Mouse (Mus musculus) spleen, adult 2 months (tissue): ENCODE measurements around the gene Etaa1. TPM values are rescaled to one million over a fixed set of nuclear protein-coding genes. Genes with fewer than 3 reads are reported as not detected.

Experiments
- DNase-seq, 2 experiments: peaks; one replicate each; pipeline versions ENCODE4 v3.0.0 to v3.0.0-alpha.2; 2012 to 2021; ENCODE audit warnings: low spot score in 2 of 2, low read depth in 1 of 2
- H3K27ac ChIP-seq: fragments of 200-500 bp; 2 replicates; pipeline ENCODE4 v1.5.1; 2012; ENCODE audit warnings: low read length, inconsistent platforms; ENCODE audit not compliant: insufficient read depth
- H3K27me3 ChIP-seq: fragments of 200-500 bp; 2 replicates; pipeline ENCODE4 v1.6.1; 2012; ENCODE audit warnings: mild to moderate bottlenecking, moderate library complexity, low read length, inconsistent platforms; ENCODE audit not compliant: control insufficient read depth, insufficient read depth
- H3K36me3 ChIP-seq: fragments of 200-500 bp; 2 replicates; pipeline ENCODE4 v1.6.1; 2012; ENCODE audit warnings: mild to moderate bottlenecking, low read length, inconsistent platforms; ENCODE audit not compliant: control insufficient read depth, insufficient read depth
- H3K4me1 ChIP-seq: fragments of 200-500 bp; 2 replicates; pipeline ENCODE4 v1.6.1; 2011; ENCODE audit warnings: inconsistent platforms; ENCODE audit not compliant: control insufficient read depth, insufficient read depth, insufficient read length
- H3K4me3 ChIP-seq: fragments of 200-500 bp; 2 replicates; pipeline ENCODE4 v1.5.1; 2011; ENCODE audit warnings: mild to moderate bottlenecking, inconsistent platforms; ENCODE audit not compliant: insufficient read depth, insufficient read length; ENCODE audit errors: extremely low read depth
- CTCF ChIP-seq: fragments of 200-500 bp; IDR thresholded peaks from 2 replicates; pipeline ENCODE4 v1.5.1; 2011; ENCODE audit warnings: mild to moderate bottlenecking, inconsistent platforms; ENCODE audit not compliant: insufficient read depth, insufficient read length, insufficient replicate concordance; ENCODE audit errors: extremely low read depth
- POLR2A ChIP-seq: fragments of 200-500 bp; IDR thresholded peaks from 2 replicates; pipeline ENCODE4 v1.6.1; 2011; ENCODE audit warnings: low read depth, low read length, inconsistent platforms
- WGBS: fragments of 180-500 bp; shearing (Covaris S2); methylation state at CpG from one replicate; pipeline ENCODE4 v1.1.7; 2018; 5-methylcytosine and 5-hydroxymethylcytosine counted together
- polyA plus RNA-seq: library from polyadenylated mRNA; depleted of rRNA; stranded (reverse); fragments of >200 nt; gene quantifications from 2 replicates; pipeline ENCODE4 v1.2.3, GENCODE M21; 2012; rRNA removed

Etaa1 gene
- 0.87 and 1.1 TPM in 2 replicates for polyA plus RNA-seq

DNA sequence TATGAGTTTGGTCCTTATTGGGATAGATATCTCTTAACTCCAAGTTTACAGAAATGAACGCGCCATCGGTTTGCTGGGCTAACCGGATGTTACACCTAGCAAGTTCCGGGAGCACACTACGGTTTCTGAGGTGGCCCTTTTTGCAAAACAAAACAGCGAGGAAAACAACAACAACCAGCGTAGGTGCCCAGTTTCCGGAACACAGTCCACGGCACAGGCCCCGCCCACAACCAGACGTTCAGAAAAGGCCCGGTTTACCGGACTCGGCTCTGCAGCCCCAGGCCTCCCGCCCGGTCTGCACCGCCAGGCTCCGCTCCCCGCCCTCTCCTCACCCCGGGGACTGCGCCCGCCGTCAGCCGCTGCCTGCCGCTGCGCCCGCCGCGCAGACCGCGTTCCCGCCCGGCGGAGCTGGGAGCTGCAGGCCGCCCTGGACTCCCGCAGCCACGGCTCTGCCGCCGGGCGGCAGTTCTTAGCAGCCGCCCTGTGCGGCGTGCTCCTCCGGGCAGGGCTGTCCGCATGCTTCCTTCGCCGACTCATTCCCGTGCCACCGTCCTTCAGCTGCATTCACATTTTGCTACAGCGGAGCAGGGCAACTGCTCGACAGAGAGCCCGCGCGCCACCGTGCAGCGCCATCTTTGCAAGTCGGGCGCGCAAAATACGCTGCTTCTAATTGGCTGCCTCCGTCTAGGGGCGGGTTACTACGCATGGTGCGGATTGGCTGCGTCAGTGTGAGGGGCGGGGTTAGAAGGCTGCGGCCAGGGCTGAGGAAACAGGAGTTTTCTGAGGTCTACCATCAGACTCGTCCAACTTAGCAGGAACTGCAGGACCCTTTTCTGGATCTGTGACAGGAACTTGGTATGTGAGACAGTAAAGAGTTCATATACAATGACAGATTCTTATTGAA lies at the start of gene Etaa1:
TSS of gene Etaa1 (minus strand) at position 645 of the 904 bp plus-strand sequence.
- DNase-seq = peak; percentile 81 to 92
- Histone ChIP-seq H3K4me1 (no peaks in the 10 kb centered on the region), H3K36me3 (peaks cover 3% of the 10 kb centered on the region; the same call in 1 of the 2 replicates), H3K27ac (peak within 1 kb of the TSS; percentile 86), H3K27me3 (no peaks in the 10 kb centered on the region), H3K4me3 (peak within 1 kb of the TSS; percentile 99)
- TF ChIP-seq POLR2A (peak; percentile 37; the same call in 1 of the 2 replicates), CTCF (no peak)
- WGBS = under 1% methylated on average over 69 of the region's 69 CpGs

DNA sequence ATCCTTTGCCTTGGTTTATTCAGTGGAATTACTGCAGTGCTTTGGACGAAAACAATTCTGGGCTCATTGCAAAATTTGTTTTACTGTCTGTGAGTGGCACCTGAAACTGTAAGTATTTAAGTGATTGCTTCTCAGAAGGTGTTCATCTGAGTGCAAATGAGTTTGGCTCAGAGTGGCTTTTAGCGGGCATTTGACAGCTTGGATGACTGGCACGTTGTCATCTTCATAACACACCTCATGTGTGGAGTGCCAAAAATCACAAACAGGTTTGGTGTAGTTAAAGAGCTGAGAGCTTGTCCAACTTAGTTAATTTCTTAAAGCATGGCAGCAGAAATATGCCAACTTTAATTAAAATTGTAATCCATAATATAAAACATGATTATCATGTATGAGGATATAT lies 40.5 kb upstream of the Etaa1 start:
- H3K27ac ChIP-seq = no peak overlapping the region
- H3K27me3 ChIP-seq = no peaks in the 10 kb centered on the region
- no peaks in the 10 kb centered on the region for H3K4me1 ChIP-seq
- H3K36me3 ChIP-seq = no peaks in the 10 kb centered on the region
- TF ChIP-seq POLR2A (no peak), CTCF (no peak)
- no peak overlapping the region for H3K4me3 ChIP-seq
- 87% methylated on average over 3 of the region's 3 CpGs for WGBS
- no peak for DNase-seq

- Histone ChIP-seq H3K36me3 (no peaks in the 10 kb centered on the region), H3K27me3 (no peaks in the 10 kb centered on the region), H3K27ac (no peak overlapping the region), H3K4me1 (no peaks in the 10 kb centered on the region), H3K4me3 (no peak overlapping the region)
- no peak for TF ChIP-seq CTCF
- TF ChIP-seq POLR2A = no peak
- 83% methylated on average over 9 of the region's 9 CpGs for WGBS
- no peak for DNase-seq
These were observed 38.6 kb upstream of the Etaa1 start for GRCm38 (mm10) chr11:17992311-17992710.

- Histone ChIP-seq H3K4me3 (no peak overlapping the region), H3K4me1 (no peaks in the 10 kb centered on the region), H3K27me3 (no peaks in the 10 kb centered on the region), H3K27ac (no peak overlapping the region), H3K36me3 (no peaks in the 10 kb centered on the region)
- 83% methylated on average over 2 of the region's 2 CpGs for WGBS
- DNase-seq = no peak
- no peak for TF ChIP-seq CTCF
- TF ChIP-seq POLR2A = no peak
These were observed 29.7 kb upstream of the Etaa1 start for GRCm38 (mm10) chr11:17983331-17983730.

GRCm38 (mm10) chr11:17981246-17981645 lies 27.6 kb upstream of the Etaa1 start:
- TF ChIP-seq POLR2A = no peak
- TF ChIP-seq CTCF = no peak

GRCm38 (mm10) chr11:17975581-17975980 lies 21.9 kb upstream of the Etaa1 start:
- no peak for DNase-seq
- no peaks in the 10 kb centered on the region for H3K27me3 ChIP-seq
- no peaks in the 10 kb centered on the region for H3K4me1 ChIP-seq
- no peak overlapping the region for H3K4me3 ChIP-seq
- 75% methylated on average over 3 of the region's 3 CpGs for WGBS
- H3K36me3 ChIP-seq = no peaks in the 10 kb centered on the region
- TF ChIP-seq POLR2A (no peak), CTCF (no peak)
- H3K27ac ChIP-seq = no peak overlapping the region

More at GRCm38 (mm10) chr11:17981246-17981645, 27.6 kb upstream of the Etaa1 start:
- Histone ChIP-seq H3K27me3 (no peaks in the 10 kb centered on the region), H3K4me1 (no peaks in the 10 kb centered on the region), H3K4me3 (no peak overlapping the region), H3K36me3 (no peaks in the 10 kb centered on the region), H3K27ac (no peak overlapping the region)
- 67% methylated on average over 4 of the region's 4 CpGs for WGBS
- no peak for DNase-seq

DNA sequence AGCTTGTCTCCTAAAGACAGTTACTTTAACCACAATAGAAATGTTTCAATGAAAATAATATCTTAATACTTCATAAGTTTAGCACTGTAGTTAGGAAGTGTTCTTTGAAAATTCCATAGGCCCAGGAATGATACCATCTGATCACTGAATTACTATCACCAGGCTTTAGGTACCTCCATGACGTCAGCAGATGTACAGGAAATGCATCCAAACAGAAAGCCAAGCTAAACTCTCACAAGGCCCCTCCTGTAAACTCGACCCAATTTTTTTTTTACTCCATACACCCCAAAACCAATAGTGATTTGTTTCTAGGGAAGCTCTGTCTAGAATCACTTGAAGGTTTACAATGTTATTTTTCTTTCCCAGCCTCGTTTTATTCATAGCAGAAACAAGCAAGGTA lies 884 bp downstream of the Etaa1 start:
- H3K27me3 ChIP-seq = no peaks in the 10 kb centered on the region
- H3K36me3 ChIP-seq = peaks cover 3% of the 10 kb centered on the region; the same call in 1 of the 2 replicates
- 3% methylated on average over 3 of the region's 3 CpGs for WGBS
- no peaks in the 10 kb centered on the region for H3K4me1 ChIP-seq
- no peak for TF ChIP-seq POLR2A
- no peak for TF ChIP-seq CTCF
- DNase-seq = no peak
- no peak overlapping the region for H3K27ac ChIP-seq
- peak overlapping the region; percentile 99 for H3K4me3 ChIP-seq
